Mouse (Mus musculus) stomach, embryonic 16.5 days (tissue): ENCODE results near the gene Stox1. TPM values are rescaled to one million over a fixed set of nuclear protein-coding genes. Genes with fewer than 3 reads are reported as not detected.

Source experiments
- ATAC-seq: fragments of 200-750 bp; cut with Nextera tagmentation; 2 replicates; pipeline ENCODE4 v1.8.0; 2017; ENCODE audit warnings: moderate number of reproducible peaks, moderate TSS enrichment; ENCODE audit not compliant: insufficient read depth, low FRiP score
- H3K27ac ChIP-seq: fragments of 300-500 bp; sonication (generic); 2 replicates; pipeline ENCODE4 v1.5.1; 2014; ENCODE audit warnings: low read length
- H3K27me3 ChIP-seq: fragments of 300-500 bp; sonication (generic); 2 replicates; pipeline ENCODE4 v1.6.1; 2014; ENCODE audit warnings: low read length, control low read depth, mixed read lengths; ENCODE audit not compliant: control insufficient read depth, insufficient read depth
- H3K36me3 ChIP-seq: fragments of 300-500 bp; sonication (generic); 2 replicates; pipeline ENCODE4 v1.6.1; 2014; ENCODE audit warnings: low read length; ENCODE audit not compliant: control insufficient read depth, insufficient read depth
- H3K4me1 ChIP-seq: fragments of 300-500 bp; sonication (generic); 2 replicates; pipeline ENCODE4 v1.6.1; 2014; ENCODE audit warnings: low read length, control low read depth, mixed read lengths; ENCODE audit not compliant: control insufficient read depth, insufficient read depth
- H3K4me2 ChIP-seq: fragments of 300-500 bp; sonication (generic); 2 replicates; pipeline ENCODE4 v1.6.1; 2014; ENCODE audit warnings: low read depth, low read length, mixed read lengths
- H3K4me3 ChIP-seq: fragments of 300-500 bp; sonication (generic); replicated peaks from 2 replicates; pipeline ENCODE4 v1.5.1; 2014; ENCODE audit warnings: mild to moderate bottlenecking, low read length
- H3K9ac ChIP-seq: fragments of 300-500 bp; sonication (generic); 2 replicates; pipeline ENCODE4 v1.6.1; 2014; ENCODE audit warnings: low read length
- H3K9me3 ChIP-seq: fragments of 300-500 bp; sonication (generic); replicated peaks from 2 replicates; pipeline ENCODE4 v1.6.1; 2016; ENCODE audit warnings: low read length, control low read depth; ENCODE audit not compliant: control insufficient read depth
- WGBS: fragments of 180-500 bp; shearing (Covaris S2); extraction: QIAGEN DNeasy Blood & Tissue Kit; methylation state at CpG from one replicate; pipeline ENCODE4 v1.1.7; 2014; 5-methylcytosine and 5-hydroxymethylcytosine counted together
- polyA plus RNA-seq: library from polyadenylated mRNA; unstranded; fragments of >200 nt; fragmentation: Nextera tagmentation; extraction: Ambion mirVana; gene quantifications from 2 replicates; pipeline ENCODE4 v1.2.1, GENCODE M21; 2015

Gene Stox1
- polyA plus RNA-seq, 1 experiment from 2014 or later = 0.84 TPM

DNA sequence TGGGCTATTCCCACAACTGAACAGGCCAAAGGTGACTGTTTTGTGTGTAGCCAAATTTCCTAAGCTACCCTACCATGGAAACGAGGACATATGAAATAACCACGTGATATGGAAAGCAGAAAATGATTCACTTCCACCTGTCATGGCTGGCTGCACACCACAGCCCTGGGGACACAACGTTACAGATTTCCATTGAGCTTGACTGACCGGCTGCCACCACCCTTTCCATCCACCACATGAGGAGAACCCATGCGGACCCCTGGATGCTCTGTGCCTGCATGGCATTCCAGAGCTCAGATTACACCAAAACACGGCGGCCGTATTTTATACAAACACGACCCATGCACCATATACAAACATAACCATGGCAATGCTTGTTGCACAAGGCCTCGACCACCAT is 12.5 kb downstream of the Stox1 start:
- ATAC-seq = no peak
- H3K9me3 ChIP-seq = no peaks in the 10 kb centered on the region
- H3K36me3 ChIP-seq = no peaks in the 10 kb centered on the region
- no peak overlapping the region for H3K9ac ChIP-seq
- H3K27ac ChIP-seq = no peak overlapping the region
- no peak overlapping the region for H3K4me2 ChIP-seq
- H3K4me3 ChIP-seq = no peak overlapping the region
- WGBS = 62% methylated on average over 10 of the region's 10 CpGs
- no peaks in the 10 kb centered on the region for H3K4me1 ChIP-seq
- H3K27me3 ChIP-seq = no peaks in the 10 kb centered on the region

DNA sequence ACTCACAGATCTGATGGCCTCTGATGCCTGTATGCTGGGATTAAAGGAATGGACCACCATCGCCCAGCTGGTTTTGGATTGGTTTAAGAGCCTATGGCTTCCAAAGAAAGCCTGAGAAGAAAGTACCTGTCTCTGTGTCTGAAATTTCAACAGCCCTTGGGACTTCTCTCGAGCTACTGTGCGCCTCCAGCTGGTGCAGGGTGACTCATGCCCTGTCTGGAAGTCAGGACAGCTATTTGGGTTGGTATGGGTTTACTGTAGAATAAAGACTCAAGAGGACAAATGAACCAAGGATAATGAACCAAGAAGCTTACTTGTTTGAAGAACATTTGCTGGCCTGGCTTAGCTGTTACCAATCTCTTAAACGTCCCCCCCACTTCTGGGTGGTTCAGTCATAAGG is 22.3 kb downstream of the Stox1 start:
- no peak overlapping the region for H3K4me3 ChIP-seq
- no peak overlapping the region for H3K9ac ChIP-seq
- H3K27ac ChIP-seq = no peak overlapping the region
- H3K4me2 ChIP-seq = no peak overlapping the region
- H3K9me3 ChIP-seq = no peaks in the 10 kb centered on the region
- WGBS = 78% methylated on average over 4 of the region's 4 CpGs
- no peak for ATAC-seq
- no peaks in the 10 kb centered on the region for H3K27me3 ChIP-seq
- H3K36me3 ChIP-seq = no peaks in the 10 kb centered on the region
- no peaks in the 10 kb centered on the region for H3K4me1 ChIP-seq

DNA sequence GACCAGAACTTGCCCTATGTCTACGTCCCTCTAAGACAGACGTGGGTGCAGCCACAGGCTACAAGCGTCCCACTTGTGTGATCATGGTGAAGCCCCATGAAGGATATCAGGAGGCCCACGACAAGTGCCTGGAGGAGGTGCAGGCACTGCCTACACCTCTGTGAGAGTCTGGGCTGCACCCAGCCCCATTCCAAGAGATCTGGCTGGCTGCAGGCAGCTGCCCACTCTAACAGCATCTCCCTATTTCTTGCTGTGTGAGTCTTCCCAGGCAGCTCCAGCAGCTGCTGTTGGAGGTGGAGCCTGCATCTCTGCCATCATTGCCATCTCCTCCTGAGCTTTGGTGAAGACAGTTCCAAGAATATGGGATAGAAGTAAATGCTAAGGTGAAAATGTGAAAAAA is 23.5 kb downstream of the Stox1 start:
- no peak overlapping the region for H3K27ac ChIP-seq
- no peak overlapping the region for H3K4me3 ChIP-seq
- no peaks in the 10 kb centered on the region for H3K36me3 ChIP-seq
- no peaks in the 10 kb centered on the region for H3K4me1 ChIP-seq
- WGBS = 72% methylated on average over 4 of the region's 4 CpGs
- H3K27me3 ChIP-seq = no peaks in the 10 kb centered on the region
- no peak overlapping the region for H3K4me2 ChIP-seq
- ATAC-seq = no peak
- H3K9me3 ChIP-seq = no peaks in the 10 kb centered on the region
- H3K9ac ChIP-seq = no peak overlapping the region

DNA sequence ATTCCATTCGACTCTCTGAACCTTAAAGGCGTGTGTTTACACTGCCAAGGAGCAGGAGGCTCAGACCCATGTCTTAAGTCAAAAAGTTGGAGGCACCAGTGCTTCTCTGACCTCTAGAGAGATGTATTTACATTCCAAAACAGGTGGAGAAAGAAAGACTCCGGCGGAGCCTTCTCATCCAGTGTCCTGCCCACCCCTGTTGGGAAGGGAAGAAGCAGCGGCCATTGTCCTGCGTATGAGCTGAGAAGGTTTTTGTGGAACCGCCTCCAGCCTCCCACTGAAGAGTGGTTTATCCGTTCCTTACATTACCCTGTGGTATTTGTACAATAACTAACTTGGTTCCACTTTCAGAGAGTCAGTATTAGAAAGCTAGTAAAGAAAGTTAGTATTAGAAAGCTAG is 33.2 kb downstream of the Stox1 start:
- no peaks in the 10 kb centered on the region for H3K27me3 ChIP-seq
- no peaks in the 10 kb centered on the region for H3K36me3 ChIP-seq
- H3K27ac ChIP-seq = no peak overlapping the region
- ATAC-seq = no peak
- no peak overlapping the region for H3K9ac ChIP-seq
- no peak overlapping the region for H3K4me3 ChIP-seq
- H3K4me2 ChIP-seq = no peak overlapping the region
- no peaks in the 10 kb centered on the region for H3K9me3 ChIP-seq
- H3K4me1 ChIP-seq = no peaks in the 10 kb centered on the region
- WGBS = 48% methylated on average over 8 of the region's 8 CpGs

DNA sequence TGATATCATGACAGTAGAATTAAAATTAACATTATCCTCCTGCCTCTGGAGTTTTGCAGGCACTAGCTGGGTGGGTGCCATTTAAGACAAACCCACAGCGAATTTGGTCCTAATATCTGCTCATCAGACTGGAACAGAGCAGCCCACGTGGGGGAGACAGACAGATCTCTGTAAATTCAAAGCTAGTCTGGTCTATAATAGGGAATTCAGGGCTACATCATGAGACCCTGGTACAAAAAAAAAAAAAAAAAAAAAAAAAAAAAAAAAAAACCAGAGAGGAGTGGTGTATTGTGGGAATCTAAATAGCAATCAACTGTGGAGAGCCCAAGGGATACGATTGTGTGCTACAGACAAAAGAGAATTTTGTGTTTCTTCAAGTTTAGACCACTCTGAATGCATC is 33.7 kb downstream of the Stox1 start:
- Histone ChIP-seq H3K27ac (no peak overlapping the region), H3K36me3 (no peaks in the 10 kb centered on the region), H3K27me3 (no peaks in the 10 kb centered on the region), H3K4me3 (no peak overlapping the region), H3K4me1 (no peaks in the 10 kb centered on the region), H3K4me2 (no peak overlapping the region), H3K9me3 (no peaks in the 10 kb centered on the region), H3K9ac (no peak overlapping the region)
- 69% methylated on average over 3 of the region's 3 CpGs for WGBS
- no peak for ATAC-seq

DNA sequence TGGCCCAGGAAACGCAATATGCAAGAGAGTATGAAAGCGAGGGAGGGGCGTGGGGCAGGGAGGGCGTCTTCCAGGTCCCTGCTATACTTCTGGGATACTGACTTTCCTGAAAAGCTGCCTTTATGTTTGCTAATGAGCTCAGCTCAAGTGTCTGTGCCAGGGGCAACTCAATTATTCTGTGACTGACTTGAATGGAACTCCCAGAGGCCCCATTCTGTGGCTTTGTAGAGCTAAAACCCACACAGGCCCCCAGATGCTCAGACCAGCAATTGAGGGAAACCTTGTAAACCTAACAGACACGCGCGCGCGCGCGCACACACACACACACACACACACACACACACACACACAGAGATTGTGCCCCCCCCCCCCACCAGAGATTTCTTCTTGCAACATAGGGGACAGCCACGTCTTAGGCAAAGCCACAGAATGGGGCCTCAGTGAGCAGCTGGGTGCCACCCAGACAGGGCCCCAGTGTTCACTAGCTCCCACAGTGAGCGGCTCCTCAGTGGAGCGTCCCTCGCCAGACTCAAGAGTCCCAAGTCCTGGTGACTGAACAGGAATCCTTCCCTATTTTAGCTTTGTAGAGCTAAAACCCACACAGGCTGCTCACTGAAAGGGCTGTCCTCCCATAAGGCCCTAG is 38.8 kb downstream of the Stox1 start:
- no peak overlapping the region for H3K4me2 ChIP-seq
- no peak overlapping the region for H3K9ac ChIP-seq
- no peak overlapping the region for H3K27ac ChIP-seq
- WGBS = 74% methylated on average over 15 of the region's 15 CpGs
- no peaks in the 10 kb centered on the region for H3K9me3 ChIP-seq
- no peak for ATAC-seq
- H3K36me3 ChIP-seq = no peaks in the 10 kb centered on the region
- H3K4me1 ChIP-seq = no peaks in the 10 kb centered on the region
- H3K4me3 ChIP-seq = no peak overlapping the region
- H3K27me3 ChIP-seq = no peaks in the 10 kb centered on the region

DNA sequence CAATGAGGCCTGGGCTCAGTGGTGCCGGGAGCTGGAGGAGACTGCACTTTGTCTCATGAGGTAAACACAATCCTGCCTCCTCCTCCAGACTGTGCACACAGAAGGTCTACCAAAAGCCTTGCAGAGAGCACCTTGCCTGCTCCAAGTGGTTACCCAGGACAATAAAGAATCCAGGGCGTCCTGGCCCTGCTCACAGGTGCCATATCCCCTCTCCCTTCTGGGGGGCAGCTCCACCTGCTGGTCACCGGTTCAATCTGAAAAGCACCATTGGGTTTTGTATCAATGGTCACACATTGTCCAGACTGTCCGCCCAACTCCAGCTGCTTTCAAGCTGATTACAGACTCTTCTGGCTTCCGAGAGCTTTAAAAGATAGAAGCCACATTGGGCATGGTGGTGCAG is 42.9 kb downstream of the Stox1 start:
- 51% methylated on average over 5 of the region's 5 CpGs for WGBS

DNA sequence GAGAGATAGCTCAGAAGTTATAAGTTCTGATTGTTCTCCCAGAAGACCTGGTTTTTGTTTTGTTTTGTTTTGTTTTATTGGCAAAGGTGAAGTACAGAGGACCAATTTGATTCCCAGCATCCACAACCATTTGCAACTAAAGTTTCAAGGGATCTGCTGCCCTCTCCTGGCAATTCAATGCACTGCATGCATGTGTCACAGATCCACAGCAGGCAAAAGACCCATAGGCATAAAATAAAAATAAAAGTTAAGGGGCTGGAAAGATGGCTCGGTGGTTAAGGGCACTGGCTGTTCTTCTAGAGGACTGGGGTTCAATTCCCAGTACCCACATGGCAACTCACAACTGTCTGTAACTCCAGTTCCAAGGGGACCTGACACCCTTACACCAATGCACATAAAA is 46.1 kb downstream of the Stox1 start:
- 86% methylated on average over 1 of the region's 1 CpGs for WGBS
- no peaks in the 10 kb centered on the region for H3K4me1 ChIP-seq
- no peak overlapping the region for H3K4me3 ChIP-seq
- no peak for ATAC-seq
- H3K4me2 ChIP-seq = no peak overlapping the region
- no peak overlapping the region for H3K27ac ChIP-seq
- H3K9ac ChIP-seq = no peak overlapping the region
- H3K9me3 ChIP-seq = peaks cover 7% of the 10 kb centered on the region; the same call in 1 of the 2 replicates
- H3K27me3 ChIP-seq = no peaks in the 10 kb centered on the region
- no peaks in the 10 kb centered on the region for H3K36me3 ChIP-seq

More for the DNA sequence above, 42.9 kb downstream of the Stox1 start:
- Histone ChIP-seq H3K4me1 (no peaks in the 10 kb centered on the region), H3K36me3 (no peaks in the 10 kb centered on the region), H3K27ac (no peak overlapping the region), H3K9ac (no peak overlapping the region), H3K27me3 (no peaks in the 10 kb centered on the region), H3K9me3 (peaks cover 7% of the 10 kb centered on the region; the same call in 1 of the 2 replicates), H3K4me2 (no peak overlapping the region), H3K4me3 (no peak overlapping the region)
- ATAC-seq = no peak

DNA sequence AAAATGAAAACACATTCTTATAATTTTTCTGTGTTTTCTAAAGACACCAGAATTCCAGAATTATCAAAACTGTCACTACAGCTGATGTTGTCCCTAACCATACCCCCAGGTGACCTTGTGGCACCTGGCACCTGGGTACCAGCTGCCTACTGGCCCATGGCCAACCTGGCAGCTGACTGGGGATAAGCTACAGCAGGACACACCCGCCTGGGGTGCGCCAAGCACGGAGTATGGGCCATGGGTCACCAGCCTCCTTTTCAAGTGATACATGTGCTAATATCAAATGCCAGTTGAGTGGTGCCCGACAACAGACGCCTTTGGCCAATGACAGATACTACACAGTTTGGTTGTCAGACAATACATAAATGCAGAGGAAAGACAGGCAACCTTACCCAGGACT is 48.6 kb downstream of the Stox1 start:
- Histone ChIP-seq H3K4me1 (no peaks in the 10 kb centered on the region), H3K4me2 (no peak overlapping the region), H3K27me3 (no peaks in the 10 kb centered on the region), H3K36me3 (no peaks in the 10 kb centered on the region), H3K27ac (no peak overlapping the region), H3K4me3 (no peak overlapping the region), H3K9me3 (peaks cover 7% of the 10 kb centered on the region; the same call in 1 of the 2 replicates), H3K9ac (no peak overlapping the region)
- ATAC-seq = no peak
- 82% methylated on average over 5 of the region's 5 CpGs for WGBS
